Mouse (Mus musculus) kidney, adult 2 months (tissue): ENCODE results near the gene Dennd5b.

Experiments used
- CTCF ChIP-seq: fragments of 200-500 bp; conservative IDR thresholded peaks from 2 replicates; pipeline ENCODE4 v1.5.1; 2011; ENCODE audit warnings: low read depth, mild to moderate bottlenecking, control low read depth, low read length, moderate library complexity, mixed read lengths; ENCODE audit not compliant: insufficient read depth, insufficient read length
- POLR2A ChIP-seq: fragments of 200-500 bp; IDR thresholded peaks from one replicate; pipeline ENCODE4 v1.6.1; 2011; ENCODE audit warnings: low read depth, low read length, control low read depth

DNA sequence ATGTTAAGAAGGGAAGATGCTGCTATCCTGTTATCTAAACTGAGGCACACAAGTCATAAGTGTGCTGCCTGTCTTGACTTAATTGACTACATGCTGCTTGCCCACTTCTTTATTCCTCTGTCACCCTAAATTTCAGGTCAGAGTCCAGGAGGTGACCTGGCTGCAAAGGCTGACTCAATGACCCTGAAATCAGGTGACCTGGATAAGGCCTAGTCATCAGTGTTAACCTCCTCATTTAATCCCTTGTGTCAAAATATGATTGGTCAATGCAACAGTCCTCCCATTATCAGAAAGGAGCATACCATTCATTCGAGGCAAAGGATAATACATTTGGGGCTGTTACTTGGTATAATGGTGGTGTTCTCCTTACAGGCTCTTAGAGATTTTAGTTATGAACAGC is 38.0 kb upstream of the Dennd5b start, which contains the start of gene Etfbkmt:
- TF ChIP-seq CTCF (no peak), POLR2A (no peak)
